Mouse (Mus musculus): Measurements from ENCODE around the gene Smurf1. TPM values are rescaled to one million over a fixed set of nuclear protein-coding genes. Genes with fewer than 3 reads are reported as not detected.

The Smurf1 gene
- total and polyA plus RNA-seq, 2 experiments from 2014 or later: 22.6 to 58.1 TPM

- Histone ChIP-seq H3K4me2 (ENCODE audit: low read depth, low read length) (no peak overlapping the region), H3K4me3 (ENCODE audit: low read length) (no peak overlapping the region), H3K4me1 (ENCODE audit: insufficient read depth, low read length) (no peaks in the 10 kb centered on the region), H3K9me3 (ENCODE audit: low read length) (no peaks in the 10 kb centered on the region), H3K9ac (replicated peaks; ENCODE audit: low read length) (no peak overlapping the region), H3K36me3 (ENCODE audit: insufficient read depth, low read length) (peaks cover 9% of the 10 kb centered on the region; the same call in 1 of the 2 replicates), H3K27me3 (ENCODE audit: insufficient read depth, low read length) (no peaks in the 10 kb centered on the region), H3K27ac (no peak overlapping the region)
- ATAC-seq: no peak
- no peak for TF ChIP-seq CTCF (IDR thresholded peaks at IDR 0.05; ENCODE audit: low read depth)
- WGBS: 76% methylated on average over 7 of the region's 7 CpGs
- no peak for DNase-seq (ENCODE audit: low spot score)
Measured at GRCm38 (mm10) chr5:144901035-144901434, 64.6 kb downstream of the Smurf1 start.

GRCm38 (mm10) chr5:144898448-144899052, 67.1 kb downstream of the Smurf1 start:
- DNase-seq (ENCODE audit: low spot score) (no peak), ATAC-seq (no peak)
- H3K27ac ChIP-seq: no peak overlapping the region
- WGBS: 37% methylated on average over 7 of the region's 7 CpGs
- H3K4me3 ChIP-seq (ENCODE audit: low read length): no peak overlapping the region
- H3K36me3 ChIP-seq (ENCODE audit: insufficient read depth, low read length): peaks cover 25% of the 10 kb centered on the region
- H3K4me2 ChIP-seq (ENCODE audit: low read depth, low read length): no peak overlapping the region
- H3K4me1 ChIP-seq (ENCODE audit: insufficient read depth, low read length): no peaks in the 10 kb centered on the region
- no peak overlapping the region for H3K9ac ChIP-seq (replicated peaks; ENCODE audit: low read length)
- H3K27me3 ChIP-seq (ENCODE audit: insufficient read depth, low read length): no peaks in the 10 kb centered on the region
- H3K9me3 ChIP-seq (ENCODE audit: low read length): no peaks in the 10 kb centered on the region
- no peak for TF ChIP-seq CTCF (IDR thresholded peaks at IDR 0.05; ENCODE audit: low read depth)

- H3K9ac ChIP-seq (replicated peaks; ENCODE audit: low read length): no peak overlapping the region
- H3K4me3 ChIP-seq (ENCODE audit: low read length): no peak overlapping the region
- no peak overlapping the region for H3K4me2 ChIP-seq (ENCODE audit: low read depth, low read length)
- H3K27ac ChIP-seq: no peak overlapping the region
- 28% methylated on average over 7 of the region's 7 CpGs for WGBS
- no peak for ATAC-seq
- H3K4me1 ChIP-seq (ENCODE audit: insufficient read depth, low read length): no peaks in the 10 kb centered on the region
- TF ChIP-seq CTCF (IDR thresholded peaks at IDR 0.05; ENCODE audit: low read depth): no peak
- H3K27me3 ChIP-seq (ENCODE audit: insufficient read depth, low read length): no peaks in the 10 kb centered on the region
- peaks cover 32% of the 10 kb centered on the region for H3K36me3 ChIP-seq (ENCODE audit: insufficient read depth, low read length)
- no peak for DNase-seq (ENCODE audit: low spot score)
- no peaks in the 10 kb centered on the region for H3K9me3 ChIP-seq (ENCODE audit: low read length)
Measured at GRCm38 (mm10) chr5:144897881-144898280, 67.8 kb downstream of the Smurf1 start.

- peaks cover 71% of the 10 kb centered on the region for H3K36me3 ChIP-seq (ENCODE audit: insufficient read depth, low read length)
- no peak overlapping the region for H3K4me2 ChIP-seq (ENCODE audit: low read depth, low read length)
- no peaks in the 10 kb centered on the region for H3K27me3 ChIP-seq (ENCODE audit: insufficient read depth, low read length)
- WGBS: 74% methylated on average over 11 of the region's 11 CpGs
- H3K4me1 ChIP-seq (ENCODE audit: insufficient read depth, low read length): no peaks in the 10 kb centered on the region
- DNase-seq (ENCODE audit: low spot score) (no peak), ATAC-seq (no peak)
- no peak for TF ChIP-seq CTCF (IDR thresholded peaks at IDR 0.05; ENCODE audit: low read depth)
- no peaks in the 10 kb centered on the region for H3K9me3 ChIP-seq (ENCODE audit: low read length)
- no peak overlapping the region for H3K9ac ChIP-seq (replicated peaks; ENCODE audit: low read length)
- H3K4me3 ChIP-seq (ENCODE audit: low read length): no peak overlapping the region
- H3K27ac ChIP-seq: no peak overlapping the region
Measured at GRCm38 (mm10) chr5:144891276-144891675, 74.4 kb downstream of the Smurf1 start.

GRCm38 (mm10) chr5:144885968-144886650, 79.5 kb downstream of the Smurf1 start:
- H3K27ac ChIP-seq: no peak overlapping the region

GRCm38 (mm10) chr5:144884629-144885217, 80.9 kb downstream of the Smurf1 start:
- H3K4me3 ChIP-seq (ENCODE audit: low read length): no peak overlapping the region
- TF ChIP-seq CTCF (IDR thresholded peaks at IDR 0.05; ENCODE audit: low read depth): peak; percentile 70
- peak; percentile 68 for DNase-seq (ENCODE audit: low spot score)
- ATAC-seq: no peak; the same call in 1 of the 2 replicates
- peaks cover 78% of the 10 kb centered on the region for H3K36me3 ChIP-seq (ENCODE audit: insufficient read depth, low read length)
- H3K27ac ChIP-seq: no peak overlapping the region
- no peak overlapping the region for H3K4me2 ChIP-seq (ENCODE audit: low read depth, low read length)
- no peak overlapping the region for H3K9ac ChIP-seq (replicated peaks; ENCODE audit: low read length)
- H3K27me3 ChIP-seq (ENCODE audit: insufficient read depth, low read length): no peaks in the 10 kb centered on the region
- no peaks in the 10 kb centered on the region for H3K9me3 ChIP-seq (ENCODE audit: low read length)
- 69% methylated on average over 13 of the region's 13 CpGs for WGBS
- no peaks in the 10 kb centered on the region for H3K4me1 ChIP-seq (ENCODE audit: insufficient read depth, low read length)

More at GRCm38 (mm10) chr5:144885968-144886650, 79.5 kb downstream of the Smurf1 start:
- H3K4me3 ChIP-seq (ENCODE audit: low read length): no peak overlapping the region
- DNase-seq (ENCODE audit: low spot score) (no peak), ATAC-seq (no peak)
- H3K4me1 ChIP-seq (ENCODE audit: insufficient read depth, low read length): no peaks in the 10 kb centered on the region
- peaks cover 64% of the 10 kb centered on the region for H3K36me3 ChIP-seq (ENCODE audit: insufficient read depth, low read length)
- H3K9ac ChIP-seq (replicated peaks; ENCODE audit: low read length): no peak overlapping the region
- no peak for TF ChIP-seq CTCF (IDR thresholded peaks at IDR 0.05; ENCODE audit: low read depth)
- no peak overlapping the region for H3K4me2 ChIP-seq (ENCODE audit: low read depth, low read length)
- no peaks in the 10 kb centered on the region for H3K27me3 ChIP-seq (ENCODE audit: insufficient read depth, low read length)
- H3K9me3 ChIP-seq (ENCODE audit: low read length): no peaks in the 10 kb centered on the region
- 91% methylated on average over 9 of the region's 9 CpGs for WGBS
